Comparison of ENCODE assay signal across 9 mouse cellular contexts in genomic region chr17:34671151-34672066, GRCm38 (mm10). TPM values are rescaled to one million over a fixed set of nuclear protein-coding genes. Genes with fewer than 3 reads are reported as not detected.
DNase-seq lines count a peak whose midpoint lies in the region; ATAC-seq and TF ChIP-seq lines count a peak whose summit lies in the region.
"Had no signal": no experiment of that assay in that cellular context is flagged by ENCODE, and none has a peak within 500 bp of the region (broad histone marks: within the 10 kb centered on the region; RNA-seq: fewer than 3 reads in every experiment).

No protein-coding gene starts in this region.

- DNase-seq in left cerebral cortex, adult 2 months (ENCODE audit: extremely low spot score in 1 of 2, low spot score in 2 of 2) = no peak
- DNase-seq in left cerebral cortex, postnatal 25 days (ENCODE audit: low spot score in 2 of 2) = no peak
- no peak for DNase-seq in embryonic facial prominence, embryonic 14.5 days (ENCODE audit: low spot score)
- peak; percentile 63 for DNase-seq in limb, embryonic 11.5 days (ENCODE audit: low spot score)
- DNase-seq in layer of hippocampus, adult 8-10 months (ENCODE audit: low spot score in 2 of 2) = no peak
- no peak for DNase-seq in left cerebral cortex, postnatal 14 days (ENCODE audit: low spot score in 2 of 2)
- no peak for DNase-seq in spleen, postnatal 10 days (ENCODE audit: low spot score in 2 of 2)

- peaks cover 64% of the 10 kb centered on the region for H3K27me3 ChIP-seq in embryonic facial prominence, embryonic 14.5 days (replicated peaks; ENCODE audit: control insufficient read depth, insufficient read depth, low read length)
- peaks cover 48% of the 10 kb centered on the region for H3K27me3 ChIP-seq in limb, embryonic 11.5 days (ENCODE audit: control insufficient read depth, insufficient read depth, low read length)

- no peak for TF ChIP-seq POLR2A in olfactory bulb, adult 2 months (IDR thresholded peaks at IDR 0.05; ENCODE audit: insufficient read depth, low read depth, low read length)

- H3K36me3 ChIP-seq in embryonic facial prominence, embryonic 14.5 days (ENCODE audit: control insufficient read depth, insufficient read depth, low read length) = no peaks in the 10 kb centered on the region
- no peaks in the 10 kb centered on the region for H3K36me3 ChIP-seq in limb, embryonic 11.5 days (ENCODE audit: control insufficient read depth, insufficient read depth, low read length)

- no peaks in the 10 kb centered on the region for H3K9me3 ChIP-seq in embryonic facial prominence, embryonic 14.5 days (ENCODE audit: control insufficient read depth, low read length)
- H3K9me3 ChIP-seq in limb, embryonic 11.5 days (ENCODE audit: control insufficient read depth, low read length) = no peaks in the 10 kb centered on the region

- peak overlapping the region; percentile 61 for H3K4me2 ChIP-seq in embryonic facial prominence, embryonic 14.5 days (ENCODE audit: low read depth, low read length)
- H3K4me2 ChIP-seq in limb, embryonic 11.5 days (ENCODE audit: low read depth, severe bottlenecking) = peak overlapping the region; percentile 53

- no peak; the same call in 1 of the 2 replicates for TF ChIP-seq CTCF in left cerebral cortex, adult 2 months (IDR thresholded peaks at IDR 0.05)
- TF ChIP-seq CTCF in olfactory bulb, adult 2 months (IDR thresholded peaks at IDR 0.05; ENCODE audit: insufficient read depth, low read depth, low read length) = no peak

- intact Hi-C loops in left cerebral cortex, adult 2 months (cut with DNase I) = no loop called here
- intact Hi-C loops in left cerebral cortex, postnatal 25 days (cut with DNase I) = no loop called here
- intact Hi-C loops in left cerebral cortex, postnatal 14 days (cut with DNase I) = loop anchor here (5.0 kb wide), 1 partner anchor 216 kb away; no protein-coding TSS in a partner anchor

- 0 out of 2 replicates have a peak, but pooled peaks cover 4% of the 10 kb centered on the region for H3K4me1 ChIP-seq in embryonic facial prominence, embryonic 14.5 days (ENCODE audit: control insufficient read depth, insufficient read depth, low read length)
- H3K4me1 ChIP-seq in limb, embryonic 11.5 days (ENCODE audit: control insufficient read depth, insufficient read depth, low read length) = peaks cover 11% of the 10 kb centered on the region
- H3K4me1 ChIP-seq in olfactory bulb, adult 2 months (ENCODE audit: control insufficient read depth, insufficient read depth, low read length) = peaks cover 13% of the 10 kb centered on the region

- peak overlapping the region; percentile 52 for H3K9ac ChIP-seq in embryonic facial prominence, embryonic 14.5 days (ENCODE audit: low read depth, low read length)
- peak overlapping the region; percentile 35 for H3K9ac ChIP-seq in limb, embryonic 11.5 days (ENCODE audit: low read length)

- peak overlapping the region; percentile 31 for H3K4me3 ChIP-seq in left cerebral cortex, adult 2 months
- peak overlapping the region; percentile 38 for H3K4me3 ChIP-seq in embryonic facial prominence, embryonic 14.5 days (ENCODE audit: low read depth, low read length)
- H3K4me3 ChIP-seq in limb, embryonic 11.5 days (ENCODE audit: low read depth, low read length) = peak overlapping the region; percentile 29
- H3K4me3 ChIP-seq in olfactory bulb, adult 2 months (ENCODE audit: insufficient read depth, low read depth, low read length) = peak overlapping the region; percentile 25

- 8% methylated on average over 74 of the region's 93 CpGs for WGBS in embryonic facial prominence, embryonic 14.5 days
- WGBS in limb, embryonic 11.5 days = 10% methylated on average over 93 of the region's 93 CpGs
- WGBS in olfactory bulb, adult 2 months = 11% methylated on average over 93 of the region's 93 CpGs

- peak; percentile 24; the same call in 1 of the 2 replicates for ATAC-seq in embryonic facial prominence, embryonic 14.5 days (ENCODE audit: low read depth)
- ATAC-seq in limb, embryonic 11.5 days (ENCODE audit: insufficient number of reproducible peaks, low FRiP score, low TSS enrichment, low read depth) = no peak

- H3K27ac ChIP-seq in left cerebral cortex, adult 2 months = no peak overlapping the region
- H3K27ac ChIP-seq in embryonic facial prominence, embryonic 14.5 days (replicated peaks; ENCODE audit: low read depth, low read length) = no peak overlapping the region
- H3K27ac ChIP-seq in limb, embryonic 11.5 days (replicated peaks; ENCODE audit: low read depth, low read length) = no peak overlapping the region
- H3K27ac ChIP-seq in olfactory bulb, adult 2 months (ENCODE audit: insufficient read depth, low read depth, low read length) = no peak overlapping the region

RNA-seq across cellular contexts. Expression of gene Tnxb, which starts 1.1 kb away (rescaled TPM):
- total RNA-seq in left cerebral cortex, adult 2 months (2021) = 1 to 10 TPM; 1.5 to 2.4 TPM
- total RNA-seq in left cerebral cortex, postnatal 25 days (2021) = 1 to 10 TPM; 1.2 to 1.6 TPM
- polyA plus RNA-seq in embryonic facial prominence, embryonic 14.5 days (2014; fragmentation: Nextera tagmentation; extraction: Ambion mirVana) = 1.8 and 3.1 TPM in 2 replicates
- not detected in 2 replicates for polyA plus RNA-seq in limb, embryonic 11.5 days (2014; fragmentation: Nextera tagmentation; extraction: Ambion mirVana)
- polyA plus RNA-seq in olfactory bulb, adult 2 months (2012; ENCODE audit: insufficient read depth, insufficient read length, low replicate concordance, missing spikeins) = not detected in 2 replicates
- 10 to 100 TPM; 10.6 to 13.3 (median 11.4) TPM for total RNA-seq in layer of hippocampus, adult 8-10 months (2022)
- 1 to 10 TPM; 1.5 to 1.8 TPM for total RNA-seq in left cerebral cortex, postnatal 14 days (2021)

RNA-seq across cellular contexts. Expression of gene Atf6b, which starts 24.5 kb away (rescaled TPM):
- total RNA-seq in left cerebral cortex, adult 2 months (2021) = 10 to 100 TPM; 64.3 to 66.4 TPM
- 10 to 100 TPM; 72.7 to 72.8 TPM for total RNA-seq in left cerebral cortex, postnatal 25 days (2021)
- polyA plus RNA-seq in embryonic facial prominence, embryonic 14.5 days (2014; fragmentation: Nextera tagmentation; extraction: Ambion mirVana) = 60.8 and 68.5 TPM in 2 replicates
- 63.4 and 71.4 TPM in 2 replicates for polyA plus RNA-seq in limb, embryonic 11.5 days (2014; fragmentation: Nextera tagmentation; extraction: Ambion mirVana)
- not detected in 2 replicates for polyA plus RNA-seq in olfactory bulb, adult 2 months (2012; ENCODE audit: insufficient read depth, insufficient read length, low replicate concordance, missing spikeins)
- total RNA-seq in layer of hippocampus, adult 8-10 months (2022) = 10 to 100 TPM; 74.1 to 82.9 (median 79.8) TPM
- total RNA-seq in left cerebral cortex, postnatal 14 days (2021) = 10 to 100 TPM; 76.4 to 80.3 TPM

RNA-seq across cellular contexts. Expression of gene Fkbpl, which starts 26.8 kb away (rescaled TPM):
- total RNA-seq in left cerebral cortex, adult 2 months (2021) = 10 to 100 TPM; 10.9 to 16.9 TPM
- 10 to 100 TPM; 12.0 to 17.0 TPM for total RNA-seq in left cerebral cortex, postnatal 25 days (2021)
- 10.0 and 11.8 TPM in 2 replicates for polyA plus RNA-seq in embryonic facial prominence, embryonic 14.5 days (2014; fragmentation: Nextera tagmentation; extraction: Ambion mirVana)
- polyA plus RNA-seq in limb, embryonic 11.5 days (2014; fragmentation: Nextera tagmentation; extraction: Ambion mirVana) = 13.1 and 19.3 TPM in 2 replicates
- polyA plus RNA-seq in olfactory bulb, adult 2 months (2012; ENCODE audit: insufficient read depth, insufficient read length, low replicate concordance, missing spikeins) = not detected in 2 replicates
- total RNA-seq in layer of hippocampus, adult 8-10 months (2022) = 10 to 100 TPM; 12.5 to 18.5 (median 15.2) TPM
- total RNA-seq in left cerebral cortex, postnatal 14 days (2021) = 10 to 100 TPM; 16.1 to 16.7 TPM

RNA-seq across cellular contexts. Expression of gene Prrt1, which starts 42.1 kb away (rescaled TPM):
- 100 to 1,000 TPM; 172 to 205 TPM for total RNA-seq in left cerebral cortex, adult 2 months (2021)
- 100 to 1,000 TPM; 171 to 183 TPM for total RNA-seq in left cerebral cortex, postnatal 25 days (2021)
- 0.64 and 0.92 TPM in 2 replicates for polyA plus RNA-seq in embryonic facial prominence, embryonic 14.5 days (2014; fragmentation: Nextera tagmentation; extraction: Ambion mirVana)
- polyA plus RNA-seq in limb, embryonic 11.5 days (2014; fragmentation: Nextera tagmentation; extraction: Ambion mirVana) = 0.17 and 0.20 TPM in 2 replicates
- polyA plus RNA-seq in olfactory bulb, adult 2 months (2012; ENCODE audit: insufficient read depth, insufficient read length, low replicate concordance, missing spikeins) = not detected in 2 replicates
- 100 to 1,000 TPM; 211 to 266 (median 228) TPM for total RNA-seq in layer of hippocampus, adult 8-10 months (2022)
- total RNA-seq in left cerebral cortex, postnatal 14 days (2021) = 100 to 1,000 TPM; 195 to 228 TPM
- total RNA-seq: hematopoietic stem cell, adult 5-6 weeks had no signal

RNA-seq across cellular contexts. Expression of gene Ppt2, which starts 43.1 kb away (rescaled TPM):
- 10 to 100 TPM; 47.3 to 48.6 TPM for total RNA-seq in left cerebral cortex, adult 2 months (2021)
- 10 to 100 TPM; 45.8 to 46.4 TPM for total RNA-seq in left cerebral cortex, postnatal 25 days (2021)
- 23.6 and 26.4 TPM in 2 replicates for polyA plus RNA-seq in embryonic facial prominence, embryonic 14.5 days (2014; fragmentation: Nextera tagmentation; extraction: Ambion mirVana)
- 24.8 and 26.1 TPM in 2 replicates for polyA plus RNA-seq in limb, embryonic 11.5 days (2014; fragmentation: Nextera tagmentation; extraction: Ambion mirVana)
- polyA plus RNA-seq in olfactory bulb, adult 2 months (2012; ENCODE audit: insufficient read depth, insufficient read length, low replicate concordance, missing spikeins) = not detected in 2 replicates
- total RNA-seq in layer of hippocampus, adult 8-10 months (2022) = 10 to 100 TPM; 40.2 to 53.2 (median 46.0) TPM
- 10 to 100 TPM; 39.3 to 45.7 TPM for total RNA-seq in left cerebral cortex, postnatal 14 days (2021)
